Comparison of ENCODE assay signal across 18 mouse cellular contexts in genomic region chr16:76054079-76054478, GRCm38 (mm10).
"Had no signal": no experiment of that assay in that cellular context is flagged by ENCODE, and none has a peak within 500 bp of the region (broad histone marks: within the 10 kb centered on the region; RNA-seq: fewer than 3 reads in every experiment).

No protein-coding gene starts in this region.

- H3K9me3 ChIP-seq: kidney, embryonic 15.5 days; limb, embryonic 10.5 days; liver, embryonic 15.5 days; lung, embryonic 15.5 days had no signal

- H3K36me3 ChIP-seq: kidney, embryonic 15.5 days; limb, embryonic 10.5 days; limb, embryonic 13.5 days; liver, embryonic 12.5 days; liver, embryonic 15.5 days; lung, embryonic 15.5 days had no signal

- H3K27ac ChIP-seq: kidney, embryonic 15.5 days; limb, embryonic 10.5 days; limb, embryonic 13.5 days; liver, embryonic 12.5 days; liver, embryonic 15.5 days; lung, embryonic 15.5 days; stomach, postnatal 0 days had no signal

- H3K27me3 ChIP-seq: kidney, embryonic 15.5 days; limb, embryonic 13.5 days; liver, embryonic 12.5 days; liver, embryonic 15.5 days; lung, embryonic 15.5 days had no signal

- H3K4me2 ChIP-seq: kidney, embryonic 15.5 days; limb, embryonic 13.5 days; liver, embryonic 12.5 days; liver, embryonic 15.5 days; lung, embryonic 15.5 days; midbrain, embryonic 11.5 days had no signal

- DNase-seq: kidney, adult 11 months; kidney, adult 8-10 months; kidney, postnatal 10 days; kidney, postnatal 36 days; liver; lung, postnatal 10 days; lung, postnatal 4 days; midbrain, embryonic 14.5 days; right cerebral cortex, postnatal 4 days; thymus, adult 2 months had no signal

- H3K4me3 ChIP-seq: kidney, embryonic 15.5 days; limb, embryonic 10.5 days; limb, embryonic 13.5 days; liver, embryonic 12.5 days; liver, embryonic 15.5 days; lung, embryonic 15.5 days had no signal

- ATAC-seq: liver, embryonic 12.5 days had no signal

- H3K9ac ChIP-seq: kidney, embryonic 15.5 days; limb, embryonic 13.5 days; liver, embryonic 12.5 days; liver, embryonic 15.5 days; lung, embryonic 15.5 days had no signal

- H3K4me1 ChIP-seq: kidney, embryonic 15.5 days; limb, embryonic 13.5 days; liver, embryonic 12.5 days; liver, embryonic 15.5 days; lung, embryonic 15.5 days had no signal
